Mouse (Mus musculus) C2C12 (cell line): Measurements from ENCODE around the gene Nit2. TPM values are rescaled to one million over a fixed set of nuclear protein-coding genes. Genes with fewer than 3 reads are reported as not detected.

Source experiments
- H3K27me3 ChIP-seq: one replicate; pipeline ENCODE4 v1.6.1; 2011; ENCODE audit not compliant: control insufficient read depth, insufficient read depth, insufficient read length
- H3K36me3 ChIP-seq: one replicate; pipeline ENCODE4 v1.6.1; 2011; ENCODE audit not compliant: control insufficient read depth, insufficient read depth
- H3K4me3 ChIP-seq: one replicate; pipeline ENCODE4 v1.5.1; 2011; ENCODE audit warnings: mild to moderate bottlenecking, control low read depth; ENCODE audit not compliant: poor library complexity, insufficient read depth, severe bottlenecking
- H3K79me2 ChIP-seq: one replicate; pipeline ENCODE4 v1.6.1; 2011; ENCODE audit not compliant: control insufficient read depth, insufficient read depth
- H3K79me3 ChIP-seq: one replicate; pipeline ENCODE4 v1.6.1; 2011; ENCODE audit warnings: low read depth, control low read depth
- H3ac ChIP-seq: one replicate; pipeline ENCODE3; 2011; ENCODE audit warnings: low read depth; ENCODE audit not compliant: control insufficient read depth, insufficient read length
- CEBPB ChIP-seq: IDR thresholded peaks from one replicate; pipeline ENCODE4 v1.6.1; 2011; ENCODE audit warnings: low read depth, mild to moderate bottlenecking, control low read depth, moderate library complexity
- CTCF ChIP-seq: IDR thresholded peaks from one replicate; pipeline ENCODE4 v1.5.1; 2011; ENCODE audit not compliant: control insufficient read depth, insufficient read depth, insufficient read length
- FOSL1 ChIP-seq: IDR thresholded peaks from one replicate; pipeline ENCODE4 v1.8.0; 2011; ENCODE audit warnings: mild to moderate bottlenecking, low read length; ENCODE audit not compliant: poor library complexity, insufficient read depth, severe bottlenecking
- MAX ChIP-seq: IDR thresholded peaks from one replicate; pipeline ENCODE4 v1.6.1; 2011; ENCODE audit warnings: mild to moderate bottlenecking, control low read depth
- MYOD1 ChIP-seq: IDR thresholded peaks from one replicate; pipeline ENCODE4 v1.6.1; 2011; ENCODE audit warnings: low read depth; ENCODE audit not compliant: control insufficient read depth, insufficient read length
- MYOG ChIP-seq: IDR thresholded peaks from one replicate; pipeline ENCODE4 v1.6.1; 2011; ENCODE audit not compliant: control insufficient read depth, insufficient read length; ENCODE audit errors: extremely low read depth
- USF1 ChIP-seq: IDR thresholded peaks from one replicate; pipeline ENCODE4 v1.6.1; 2011; ENCODE audit warnings: low read depth, mild to moderate bottlenecking, control low read depth, moderate library complexity
- polyA plus RNA-seq: library from polyadenylated mRNA; unstranded; fragments of >200 nt; fragmentation: generic; extraction: Trizol; gene quantifications from one replicate; pipeline ENCODE4 v1.2.1, GENCODE M21; 2012; ENCODE audit warnings: missing spikeins

Gene Nit2
- polyA plus RNA-seq, 1 experiment: 24.1 TPM

GRCm38 (mm10) chr16:57159835-57160234 lies 7.3 kb downstream of the Nit2 start:
- Histone ChIP-seq H3K79me2 (no peaks in the 10 kb centered on the region), H3ac (no peak overlapping the region), H3K79me3 (no peaks in the 10 kb centered on the region), H3K4me3 (no peak overlapping the region), H3K36me3 (peaks cover 70% of the 10 kb centered on the region), H3K27me3 (no peaks in the 10 kb centered on the region)
- TF ChIP-seq MAX (no peak), CEBPB (no peak), MYOG (no peak), MYOD1 (no peak), FOSL1 (no peak), CTCF (no peak), USF1 (no peak)

- Histone ChIP-seq H3ac (no peak overlapping the region), H3K36me3 (peaks cover 74% of the 10 kb centered on the region), H3K79me2 (no peaks in the 10 kb centered on the region), H3K4me3 (no peak overlapping the region), H3K79me3 (no peaks in the 10 kb centered on the region), H3K27me3 (no peaks in the 10 kb centered on the region)
- no peak for TF ChIP-seq CEBPB
- no peak for TF ChIP-seq MAX
- no peak for TF ChIP-seq FOSL1
- TF ChIP-seq USF1: no peak
- no peak for TF ChIP-seq CTCF
- no peak for TF ChIP-seq MYOG
These were observed 9.4 kb downstream of the Nit2 start for GRCm38 (mm10) chr16:57157728-57158127.

- Histone ChIP-seq H3K36me3 (peaks cover 79% of the 10 kb centered on the region), H3K79me2 (no peaks in the 10 kb centered on the region), H3K4me3 (no peak overlapping the region), H3ac (no peak overlapping the region), H3K79me3 (no peaks in the 10 kb centered on the region), H3K27me3 (no peaks in the 10 kb centered on the region)
- no peak for TF ChIP-seq MAX
- TF ChIP-seq MYOD1: no peak
- no peak for TF ChIP-seq USF1
- no peak for TF ChIP-seq MYOG
- no peak for TF ChIP-seq CTCF
- TF ChIP-seq FOSL1: no peak
- TF ChIP-seq CEBPB: no peak
These were observed 10.1 kb downstream of the Nit2 start for GRCm38 (mm10) chr16:57157076-57157475.

- Histone ChIP-seq H3K36me3 (peaks cover 84% of the 10 kb centered on the region), H3K4me3 (no peak overlapping the region), H3K79me2 (no peaks in the 10 kb centered on the region), H3K79me3 (no peaks in the 10 kb centered on the region), H3ac (no peak overlapping the region), H3K27me3 (no peaks in the 10 kb centered on the region)
- TF ChIP-seq MAX (no peak), CEBPB (no peak), USF1 (no peak), CTCF (no peak), MYOD1 (no peak), MYOG (no peak), FOSL1 (no peak)
These were observed 11.2 kb downstream of the Nit2 start for GRCm38 (mm10) chr16:57155899-57156298.

GRCm38 (mm10) chr16:57151437-57151836 lies 15.7 kb downstream of the Nit2 start:
- no peaks in the 10 kb centered on the region for H3K27me3 ChIP-seq
- H3ac ChIP-seq: no peak overlapping the region
- no peaks in the 10 kb centered on the region for H3K79me3 ChIP-seq
- TF ChIP-seq CEBPB (no peak), MYOD1 (no peak), USF1 (no peak), CTCF (no peak), MYOG (no peak), FOSL1 (no peak), MAX (no peak)
- H3K79me2 ChIP-seq: no peaks in the 10 kb centered on the region
- peaks cover 91% of the 10 kb centered on the region for H3K36me3 ChIP-seq
- H3K4me3 ChIP-seq: no peak overlapping the region

- no peak overlapping the region for H3ac ChIP-seq
- TF ChIP-seq USF1 (no peak), CTCF (no peak), CEBPB (no peak), MYOD1 (no peak), FOSL1 (no peak), MAX (no peak)
- H3K27me3 ChIP-seq: no peaks in the 10 kb centered on the region
- H3K79me3 ChIP-seq: no peaks in the 10 kb centered on the region
- no peaks in the 10 kb centered on the region for H3K79me2 ChIP-seq
- H3K4me3 ChIP-seq: no peak overlapping the region
- H3K36me3 ChIP-seq: peaks cover 90% of the 10 kb centered on the region
These were observed 22.4 kb downstream of the Nit2 start for GRCm38 (mm10) chr16:57144741-57145140.
